Mouse (Mus musculus): ENCODE results near the gene Wrap73. TPM values are rescaled to one million over a fixed set of nuclear protein-coding genes. Genes with fewer than 3 reads are reported as not detected.

Gene Wrap73
- polyA plus RNA-seq (2012; ENCODE audit: low replicate concordance), result 6.7 and 17.6 TPM in 2 replicates

DNA sequence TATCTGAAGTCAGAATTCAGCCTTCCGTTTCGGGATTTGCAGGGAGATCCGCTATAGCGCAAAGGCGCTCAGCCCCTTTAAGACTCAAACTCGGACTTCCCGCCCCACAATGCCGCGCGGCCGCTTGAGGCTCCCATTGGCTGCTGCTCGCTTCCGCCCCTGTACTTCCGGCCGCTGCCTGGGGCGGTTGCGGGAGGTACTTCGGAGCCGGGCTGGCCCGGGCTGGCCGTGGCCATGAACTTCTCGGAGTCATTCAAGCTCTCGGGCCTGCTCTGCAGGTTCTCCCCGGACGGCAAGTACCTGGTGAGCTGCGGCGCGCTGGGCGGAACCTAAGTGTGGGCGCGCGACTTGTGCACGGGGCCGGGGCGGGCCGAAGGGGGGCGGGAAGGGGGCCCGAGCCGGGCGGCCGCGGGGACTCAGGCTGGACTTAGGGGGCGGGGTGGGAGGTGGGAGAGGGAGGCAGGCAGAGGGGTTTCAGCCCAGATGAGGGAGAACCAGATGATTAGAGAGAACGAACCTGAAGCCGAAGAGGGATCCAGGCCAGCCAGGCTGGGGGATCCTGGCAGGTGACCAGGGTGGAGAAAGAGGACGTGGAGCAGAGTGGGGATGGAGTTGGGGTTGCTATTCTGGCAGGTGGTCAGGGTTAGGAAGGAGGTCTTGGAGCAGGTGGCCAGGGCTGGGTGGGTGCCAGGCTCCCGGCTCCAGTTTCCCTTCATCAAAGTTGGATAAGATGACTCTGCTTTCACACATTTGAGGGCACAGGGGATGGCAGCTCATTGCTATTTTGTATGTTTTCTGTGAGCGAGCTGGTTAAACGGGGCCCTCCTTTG is at the start of gene Wrap73:
Gene Wrap73 (plus strand): TSS at position 162 of the 830 bp plus-strand sequence.

GRCm38 (mm10) chr4:154140182-154140212 is 2.2 kb upstream of the Wrap73 start, which contains the start of gene Trp73:
Gene Trp73 (minus strand): TSS chr4:154140208.

GRCm38 (mm10) chr4:154160538-154161390 is 18.6 kb downstream of the Wrap73 start, which contains the start of gene Tprgl:
Gene Tprgl (minus strand): TSS chr4:154160666.

DNA sequence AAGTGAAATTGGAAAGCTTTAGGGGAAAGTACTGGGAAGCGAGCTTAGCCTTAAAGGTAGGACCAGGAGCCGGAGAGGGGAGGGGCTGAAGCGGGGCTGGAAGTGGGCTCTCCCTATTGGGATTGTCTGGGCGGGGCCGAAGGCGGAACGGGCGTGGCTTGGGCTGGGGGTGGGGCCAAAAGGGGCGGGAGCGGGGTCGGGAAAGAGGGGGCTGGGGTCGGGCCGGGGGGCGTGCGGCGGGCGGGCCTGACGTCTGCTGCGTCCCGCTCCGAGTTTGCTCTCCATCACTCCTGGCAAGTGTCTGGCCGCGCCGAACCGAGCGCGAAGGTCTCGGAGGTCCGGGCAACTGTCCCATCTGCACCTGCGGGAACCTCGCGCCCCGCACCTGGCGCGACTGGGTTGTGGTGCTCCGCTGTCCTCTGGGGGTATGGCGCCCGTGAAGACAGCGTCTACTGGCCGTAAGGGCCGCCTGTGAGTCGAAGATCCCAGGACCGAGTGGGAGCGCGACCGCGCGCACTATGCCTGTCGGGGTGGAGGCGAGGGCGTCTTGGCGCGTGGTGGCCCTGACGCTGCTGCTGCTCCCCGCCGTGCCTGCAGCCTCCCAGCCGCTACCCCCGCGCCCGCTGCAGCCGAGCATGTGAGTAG is 28.5 kb downstream of the Wrap73 start, which contains the start of gene Megf6:
Gene Megf6 (plus strand): TSS at position 225 of the 645 bp plus-strand sequence.

Other genes starting within 250 kb of the Wrap73 start
- gene A430005L14Rik, start 185.1 kb upstream of the Wrap73 start, polyA plus RNA-seq (2012; ENCODE audit: low replicate concordance), result 91.2 and 174 TPM in 2 replicates
- 8.2 and 28.9 TPM in 2 replicates for gene Dffb, start 167.2 kb upstream of the Wrap73 start, polyA plus RNA-seq (2012; ENCODE audit: low replicate concordance)
- 5.2 and 17.3 TPM in 2 replicates for gene Cep104, start 167.2 kb upstream of the Wrap73 start, polyA plus RNA-seq (2012; ENCODE audit: low replicate concordance)
- 170 and 185 TPM in 2 replicates for gene Lrrc47, start 130.6 kb upstream of the Wrap73 start, polyA plus RNA-seq (2012; ENCODE audit: low replicate concordance)
- gene Smim1, start 116.1 kb upstream of the Wrap73 start, polyA plus RNA-seq (2012; ENCODE audit: low replicate concordance), result 59.9 and 112 TPM in 2 replicates
- gene Ccdc27, start 99.7 kb upstream of the Wrap73 start, polyA plus RNA-seq (2012; ENCODE audit: low replicate concordance), result not detected in 2 replicates
- 0.76 and 1.8 TPM in 2 replicates for gene Trp73, start 2.2 kb upstream of the Wrap73 start, polyA plus RNA-seq (2012; ENCODE audit: low replicate concordance)
- 93.1 and 117 TPM in 2 replicates for gene Tprgl, start 18.3 kb downstream of the Wrap73 start, polyA plus RNA-seq (2012; ENCODE audit: low replicate concordance)
- 0.17 and 0.59 TPM in 2 replicates for gene Megf6, start 28.4 kb downstream of the Wrap73 start, polyA plus RNA-seq (2012; ENCODE audit: low replicate concordance)
- 0.22 and 1.8 TPM in 2 replicates for gene Arhgef16, start 159.3 kb downstream of the Wrap73 start, polyA plus RNA-seq (2012; ENCODE audit: low replicate concordance)
- gene B230104I21Rik, start 193.8 kb downstream of the Wrap73 start, polyA plus RNA-seq (2012; ENCODE audit: low replicate concordance), result not detected in 2 replicates

All from leukemia stem cell, adult 10-12 weeks (primary cell).